Mouse (Mus musculus): ENCODE results near the gene Olfr780.

- TF ChIP-seq GATA1 (IDR thresholded peaks at IDR 0.05; ENCODE audit: low read length) (no peak), TAL1 (IDR thresholded peaks at IDR 0.05; ENCODE audit: low read length) (no peak)
These were observed at the start of gene Olfr780 for GRCm38 (mm10) chr10:129317817-129318216.
